Mouse (Mus musculus) intestine, embryonic 16.5 days (tissue): ENCODE data around the gene Ano8. TPM values are rescaled to one million over a fixed set of nuclear protein-coding genes. Genes with fewer than 3 reads are reported as not detected.
"Not testable (repeated sequence)": the region's sequence is repeated elsewhere in the genome, so short reads cannot be mapped to it uniquely, and the experiment has no call there.

Source experiments
- ATAC-seq: fragments of 200-750 bp; cut with Nextera tagmentation; 2 replicates; pipeline ENCODE4 v1.8.0; 2017; ENCODE audit warnings: moderate TSS enrichment, moderate library complexity
- H3K27ac ChIP-seq: fragments of 300-500 bp; sonication (generic); 2 replicates; pipeline ENCODE4 v1.5.1; 2014; ENCODE audit warnings: mild to moderate bottlenecking, low read length
- H3K27me3 ChIP-seq: fragments of 300-500 bp; sonication (generic); replicated peaks from 2 replicates; pipeline ENCODE4 v1.6.1; 2014; ENCODE audit warnings: low read length, control low read depth, mixed read lengths; ENCODE audit not compliant: control insufficient read depth, insufficient read depth
- H3K36me3 ChIP-seq: fragments of 300-500 bp; sonication (generic); 2 replicates; pipeline ENCODE4 v1.6.1; 2014; ENCODE audit warnings: low read length, control low read depth; ENCODE audit not compliant: control insufficient read depth, insufficient read depth
- H3K4me1 ChIP-seq: fragments of 300-500 bp; sonication (generic); 2 replicates; pipeline ENCODE4 v1.6.1; 2014; ENCODE audit warnings: low read length, control low read depth, mixed read lengths; ENCODE audit not compliant: control insufficient read depth, insufficient read depth
- H3K4me2 ChIP-seq: fragments of 300-500 bp; sonication (generic); 2 replicates; pipeline ENCODE4 v1.6.1; 2014; ENCODE audit warnings: low read depth, low read length, control low read depth
- H3K4me3 ChIP-seq: fragments of 300-500 bp; sonication (generic); 2 replicates; pipeline ENCODE4 v1.5.1; 2014; ENCODE audit warnings: mild to moderate bottlenecking, low read length
- H3K9ac ChIP-seq: fragments of 300-500 bp; sonication (generic); 2 replicates; pipeline ENCODE4 v1.6.1; 2014; ENCODE audit warnings: low read depth, low read length
- H3K9me3 ChIP-seq: fragments of 300-500 bp; sonication (generic); 2 replicates; pipeline ENCODE4 v1.6.1; 2016; ENCODE audit warnings: low read length, control low read depth; ENCODE audit not compliant: control insufficient read depth
- WGBS: fragments of 180-500 bp; shearing (Covaris S2); extraction: QIAGEN DNeasy Blood & Tissue Kit; methylation state at CpG from one replicate; pipeline ENCODE4 v1.1.7; 2014; 5-methylcytosine and 5-hydroxymethylcytosine counted together
- polyA plus RNA-seq: library from polyadenylated mRNA; unstranded; fragments of >200 nt; fragmentation: Nextera tagmentation; extraction: Ambion mirVana; gene quantifications from 2 replicates; pipeline ENCODE4 v1.2.1, GENCODE M21; 2015

The Ano8 gene
- polyA plus RNA-seq, 1 experiment from 2014 or later, result 0.20 TPM

- H3K4me3 ChIP-seq, result no peak overlapping the region
- H3K9me3 ChIP-seq, result no peaks in the 10 kb centered on the region
- H3K27ac ChIP-seq, result no peak overlapping the region
- H3K36me3 ChIP-seq, result no peaks in the 10 kb centered on the region
- peaks cover 18% of the 10 kb centered on the region for H3K27me3 ChIP-seq
- peak; percentile 87 for ATAC-seq
- 0 out of 2 replicates have a peak overlapping the region, but pooled peaks have one; percentile 30 for H3K9ac ChIP-seq
- 4% methylated on average over 17 of the region's 17 CpGs for WGBS
- H3K4me1 ChIP-seq, result peaks cover 2% of the 10 kb centered on the region; the same call in 1 of the 2 replicates
- H3K4me2 ChIP-seq, result peak overlapping the region; percentile 26; the same call in 1 of the 2 replicates
These were observed 35.9 kb upstream of the Ano8 start for GRCm38 (mm10) chr8:71521634-71522033.

- WGBS, result 39% methylated on average over 9 of the region's 10 CpGs
- H3K27me3 ChIP-seq, H3K4me3 ChIP-seq, H3K4me1 ChIP-seq, H3K36me3 ChIP-seq, H3K27ac ChIP-seq, H3K9ac ChIP-seq, H3K4me2 ChIP-seq, ATAC-seq, H3K9me3 ChIP-seq: not testable (repeated sequence)
These were observed 33.5 kb upstream of the Ano8 start for GRCm38 (mm10) chr8:71519037-71519825.

DNA sequence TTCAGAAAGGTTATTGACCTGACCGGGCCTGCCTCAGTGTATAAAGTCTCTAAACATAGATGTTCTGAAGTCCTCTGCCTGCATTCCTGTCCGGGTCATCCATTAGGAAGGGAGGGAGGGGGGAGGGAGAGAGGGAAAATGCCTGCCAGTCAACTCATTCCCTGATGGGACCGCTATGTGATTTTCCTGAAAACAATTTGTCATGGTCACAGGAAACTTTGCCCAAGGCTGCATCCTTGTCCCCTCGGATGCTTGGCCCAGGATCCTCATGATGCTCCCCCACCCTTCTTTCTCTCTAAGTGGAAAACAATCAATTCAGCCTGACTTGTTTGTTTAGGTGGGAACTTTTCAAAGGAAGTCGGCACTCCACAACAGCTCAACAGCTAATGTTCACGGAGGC lies 31.0 kb upstream of the Ano8 start:
- Histone ChIP-seq H3K4me2 (no peak overlapping the region), H3K27me3 (no peaks in the 10 kb centered on the region), H3K9me3 (no peaks in the 10 kb centered on the region), H3K36me3 (no peaks in the 10 kb centered on the region), H3K4me1 (0 out of 2 replicates have a peak, but pooled peaks cover 2% of the 10 kb centered on the region), H3K27ac (peak overlapping the region; percentile 23; the same call in 1 of the 2 replicates), H3K4me3 (no peak overlapping the region), H3K9ac (no peak overlapping the region)
- 7% methylated on average over 6 of the region's 6 CpGs for WGBS
- ATAC-seq, result no peak

DNA sequence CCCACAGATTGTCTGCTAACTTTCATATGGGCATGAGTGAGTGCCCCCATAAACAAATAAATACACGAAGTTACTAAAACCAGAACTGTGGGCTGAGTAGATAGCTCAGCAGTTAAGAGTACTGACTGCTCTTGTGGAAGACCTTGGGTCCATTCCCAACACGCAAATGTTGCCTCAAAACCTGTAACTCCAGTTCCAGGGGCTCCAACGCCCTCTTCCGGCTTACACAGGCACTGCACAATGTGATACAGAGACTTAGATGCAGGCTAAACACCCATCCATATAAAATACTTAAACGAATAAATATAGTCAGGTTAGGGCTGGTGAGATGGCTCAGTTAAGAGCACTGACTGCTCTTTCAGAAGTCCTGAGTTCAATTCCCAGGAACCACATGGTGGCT lies 29.3 kb upstream of the Ano8 start:
- no peaks in the 10 kb centered on the region for H3K9me3 ChIP-seq
- no peak overlapping the region for H3K4me3 ChIP-seq
- no peak for ATAC-seq
- no peak overlapping the region for H3K9ac ChIP-seq
- no peaks in the 10 kb centered on the region; the same call in 1 of the 2 replicates for H3K27me3 ChIP-seq
- WGBS, result 72% methylated on average over 5 of the region's 5 CpGs
- 0 out of 2 replicates have a peak, but pooled peaks cover 2% of the 10 kb centered on the region for H3K4me1 ChIP-seq
- H3K36me3 ChIP-seq, result no peaks in the 10 kb centered on the region
- no peak overlapping the region for H3K27ac ChIP-seq
- no peak overlapping the region for H3K4me2 ChIP-seq

DNA sequence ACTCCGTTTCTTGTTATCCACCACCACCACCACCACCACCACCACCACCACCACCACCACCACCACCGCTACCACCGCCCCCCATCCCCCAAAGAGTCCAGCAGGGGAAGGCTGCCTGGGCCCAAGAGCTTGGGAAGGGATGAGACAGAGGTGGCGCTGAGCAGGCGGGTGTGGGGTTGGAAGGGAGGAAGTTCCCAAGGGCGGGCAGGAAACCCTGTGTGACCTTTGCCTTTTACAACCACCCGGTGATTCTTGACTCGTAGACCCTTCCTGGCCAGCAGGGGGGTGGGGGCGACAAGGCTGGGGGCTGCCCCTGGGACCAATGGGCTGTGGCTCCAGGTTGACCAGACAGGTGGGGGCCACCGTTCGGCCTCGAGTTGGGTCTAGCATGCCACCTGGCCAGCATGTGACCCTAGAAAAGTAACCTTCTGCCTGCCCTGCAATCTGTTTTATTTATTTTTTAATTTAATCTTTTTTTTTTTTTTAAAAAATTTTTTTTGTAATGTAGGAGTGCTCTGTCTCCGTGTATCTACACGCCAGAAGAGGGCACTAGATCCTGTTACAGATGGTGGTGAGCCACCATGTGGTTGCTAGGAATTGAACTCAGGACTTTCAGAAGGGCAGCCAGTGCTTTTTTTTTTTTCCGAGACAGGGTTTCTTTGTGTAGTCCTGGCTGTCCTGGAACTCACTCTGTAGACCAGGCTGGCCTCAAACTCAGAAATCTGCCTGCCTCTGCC lies 27.4 kb upstream of the Ano8 start:
- H3K36me3 ChIP-seq, result no peaks in the 10 kb centered on the region
- peaks cover 7% of the 10 kb centered on the region for H3K27me3 ChIP-seq
- no peak overlapping the region for H3K9ac ChIP-seq
- H3K27ac ChIP-seq, result no peak overlapping the region
- H3K9me3 ChIP-seq, result no peaks in the 10 kb centered on the region
- H3K4me1 ChIP-seq, result peaks cover 9% of the 10 kb centered on the region; the same call in 1 of the 2 replicates
- 70% methylated on average over 15 of the region's 15 CpGs for WGBS
- no peak for ATAC-seq
- no peak overlapping the region for H3K4me2 ChIP-seq
- H3K4me3 ChIP-seq, result no peak overlapping the region

DNA sequence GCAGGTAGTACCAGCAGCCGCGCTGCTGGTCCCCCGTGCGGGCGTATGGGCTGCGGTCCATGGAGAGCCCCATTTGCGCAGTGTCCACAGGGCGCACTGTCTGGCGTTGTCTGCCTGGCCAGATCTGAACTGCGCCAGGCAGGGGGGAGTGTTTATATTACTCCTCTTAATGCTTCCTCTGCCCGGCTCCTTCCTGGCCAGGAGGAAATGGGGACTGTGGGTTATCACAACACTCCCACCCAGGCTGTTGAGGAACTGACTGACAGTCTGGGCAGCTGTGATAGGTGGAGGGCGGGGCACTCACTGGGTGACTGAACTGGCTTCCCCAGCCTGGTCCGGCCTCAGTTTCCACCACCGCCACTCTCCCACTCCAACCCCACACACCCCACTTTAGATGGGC lies 25.9 kb upstream of the Ano8 start, which contains the start of gene Plvap:
Gene Plvap (minus strand): TSS at position 109 of the 400 bp plus-strand sequence.
- WGBS, result 18% methylated on average over 14 of the region's 14 CpGs
- H3K27ac ChIP-seq, result no peak within 1 kb of the TSS
- 0 out of 2 replicates have a peak within 1 kb of the TSS, but pooled peaks have one; percentile 2 for H3K4me2 ChIP-seq

GRCm38 (mm10) chr8:71509316-71509715 lies 23.6 kb upstream of the Ano8 start:
- Histone ChIP-seq H3K4me2 (no peak overlapping the region), H3K9ac (no peak overlapping the region), H3K27ac (no peak overlapping the region), H3K4me1 (peaks cover 16% of the 10 kb centered on the region; the same call in 1 of the 2 replicates), H3K9me3 (no peaks in the 10 kb centered on the region), H3K4me3 (peak overlapping the region; percentile 12; the same call in 1 of the 2 replicates), H3K27me3 (peaks cover 29% of the 10 kb centered on the region), H3K36me3 (no peaks in the 10 kb centered on the region)
- ATAC-seq, result no peak
- WGBS, result 56% methylated on average over 2 of the region's 2 CpGs

More for the DNA sequence above, 25.9 kb upstream of the Ano8 start, which contains the start of gene Plvap:
- H3K4me1 ChIP-seq, result peaks cover 16% of the 10 kb centered on the region; the same call in 1 of the 2 replicates
- peak; percentile 22; the same call in 1 of the 2 replicates for ATAC-seq
- peak within 1 kb of the TSS; percentile 8; the same call in 1 of the 2 replicates for H3K9ac ChIP-seq
- H3K4me3 ChIP-seq, result peak within 1 kb of the TSS; percentile 25
- peaks cover 23% of the 10 kb centered on the region for H3K27me3 ChIP-seq
- no peaks in the 10 kb centered on the region for H3K9me3 ChIP-seq
- H3K36me3 ChIP-seq, result no peaks in the 10 kb centered on the region

GRCm38 (mm10) chr8:71507589-71508104 lies 21.9 kb upstream of the Ano8 start:
- peak overlapping the region; percentile 87 for H3K4me2 ChIP-seq
- no peak overlapping the region for H3K27ac ChIP-seq
- peak overlapping the region; percentile 57 for H3K9ac ChIP-seq
- H3K4me3 ChIP-seq, result peak overlapping the region; percentile 50
- under 1% methylated on average over 61 of the region's 61 CpGs for WGBS
- ATAC-seq, result peak; percentile 83
- no peaks in the 10 kb centered on the region for H3K36me3 ChIP-seq
- no peaks in the 10 kb centered on the region for H3K9me3 ChIP-seq
- H3K4me1 ChIP-seq, result peaks cover 16% of the 10 kb centered on the region; the same call in 1 of the 2 replicates
- peaks cover 29% of the 10 kb centered on the region for H3K27me3 ChIP-seq

- ATAC-seq, result no peak
- WGBS, result 73% methylated on average over 4 of the region's 4 CpGs
- H3K27ac ChIP-seq, result no peak overlapping the region
- peaks cover 29% of the 10 kb centered on the region for H3K27me3 ChIP-seq
- H3K36me3 ChIP-seq, result no peaks in the 10 kb centered on the region
- H3K9me3 ChIP-seq, result no peaks in the 10 kb centered on the region
- peaks cover 16% of the 10 kb centered on the region; the same call in 1 of the 2 replicates for H3K4me1 ChIP-seq
- no peak overlapping the region for H3K9ac ChIP-seq
- H3K4me2 ChIP-seq, result no peak overlapping the region
- H3K4me3 ChIP-seq, result no peak overlapping the region
These were observed 20.2 kb upstream of the Ano8 start for GRCm38 (mm10) chr8:71505979-71506378.
